Mouse (Mus musculus) kidney, embryonic 16.5 days (tissue): Measurements from ENCODE around the gene Nbr1. TPM values are rescaled to one million over a fixed set of nuclear protein-coding genes. Genes with fewer than 3 reads are reported as not detected.
A peak's percentile ranks its signal among the peaks of the same experiment; 100 is the strongest.

Source experiments
- ATAC-seq: fragments of 200-750 bp; cut with Nextera tagmentation; 2 replicates; pipeline ENCODE4 v1.8.0; 2017; ENCODE audit warnings: moderate TSS enrichment; ENCODE audit not compliant: low FRiP score, low TSS enrichment
- H3K27ac ChIP-seq: fragments of 300-500 bp; sonication (generic); 2 replicates; pipeline ENCODE4 v1.5.1; 2014; ENCODE audit warnings: low read length
- H3K27me3 ChIP-seq: fragments of 300-500 bp; sonication (generic); 2 replicates; pipeline ENCODE4 v1.6.1; 2014; ENCODE audit warnings: low read length, control low read depth, mixed read lengths; ENCODE audit not compliant: insufficient read depth
- H3K36me3 ChIP-seq: fragments of 300-500 bp; sonication (generic); 2 replicates; pipeline ENCODE4 v1.6.1; 2014; ENCODE audit warnings: low read length, control low read depth, mixed read lengths; ENCODE audit not compliant: insufficient read depth
- H3K4me1 ChIP-seq: fragments of 300-500 bp; sonication (generic); 2 replicates; pipeline ENCODE4 v1.6.1; 2014; ENCODE audit warnings: low read length, control low read depth, mixed read lengths; ENCODE audit not compliant: insufficient read depth
- H3K4me2 ChIP-seq: fragments of 300-500 bp; sonication (generic); replicated peaks from 2 replicates; pipeline ENCODE4 v1.6.1; 2014; ENCODE audit warnings: low read depth, low read length
- H3K4me3 ChIP-seq: fragments of 300-500 bp; sonication (generic); 2 replicates; pipeline ENCODE4 v1.5.1; 2014; ENCODE audit warnings: mild to moderate bottlenecking, low read length
- H3K9ac ChIP-seq: fragments of 300-500 bp; sonication (generic); replicated peaks from 2 replicates; pipeline ENCODE4 v1.6.1; 2014; ENCODE audit warnings: low read length
- H3K9me3 ChIP-seq: fragments of 300-500 bp; sonication (generic); 2 replicates; pipeline ENCODE4 v1.6.1; 2016; ENCODE audit warnings: low read length, control low read depth
- WGBS: fragments of 180-500 bp; shearing (Covaris S2); extraction: QIAGEN DNeasy Blood & Tissue Kit; methylation state at CpG from one replicate; pipeline ENCODE4 v1.1.7; 2014; 5-methylcytosine and 5-hydroxymethylcytosine counted together
- polyA plus RNA-seq: library from polyadenylated mRNA; unstranded; fragments of >200 nt; fragmentation: Nextera tagmentation; extraction: Ambion mirVana; gene quantifications from 2 replicates; pipeline ENCODE4 v1.2.1, GENCODE M21; 2015

Nbr1 gene
- polyA plus RNA-seq, 1 experiment from 2014 or later = 84.7 TPM

DNA sequence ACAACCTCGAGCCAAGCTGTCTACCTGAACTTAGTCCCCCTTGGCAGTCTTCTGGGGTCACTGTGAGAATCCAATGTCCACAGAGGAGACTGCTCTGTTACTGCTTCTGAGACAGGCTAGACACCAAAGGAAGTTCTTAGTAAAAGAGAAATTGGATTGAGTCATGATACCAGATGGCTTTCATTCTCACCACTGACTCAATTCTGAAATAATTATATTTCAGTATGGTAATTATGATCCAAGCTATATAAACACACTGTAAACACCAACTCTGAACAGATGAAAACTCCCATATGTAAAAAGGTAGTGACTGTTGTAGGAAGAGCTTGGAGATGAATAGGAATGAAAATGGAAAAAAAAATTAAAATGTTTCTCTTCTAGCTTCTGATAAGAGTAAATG lies 7.8 kb upstream of the Nbr1 start:
- Histone ChIP-seq H3K27ac (no peak overlapping the region), H3K9me3 (no peaks in the 10 kb centered on the region)

DNA sequence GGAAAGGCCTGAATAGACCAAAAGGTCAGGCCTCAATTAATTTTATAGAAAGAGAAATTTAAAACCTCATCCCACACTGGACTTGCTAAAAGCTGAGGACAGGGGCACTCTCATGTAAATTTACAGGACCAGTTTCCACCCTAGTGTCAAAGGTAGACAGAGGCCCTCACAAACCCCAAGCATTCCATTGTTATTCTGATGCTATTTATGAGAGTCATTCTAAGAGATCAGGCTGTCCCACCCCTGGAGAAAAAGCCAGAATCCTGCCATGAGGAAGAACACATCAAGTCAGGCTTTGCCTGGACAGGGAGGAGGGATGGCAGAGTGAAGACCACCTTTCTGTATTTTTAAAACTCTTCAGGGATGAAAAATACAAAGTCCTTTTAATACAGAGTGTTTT lies 3.4 kb upstream of the Nbr1 start:
- peaks cover 14% of the 10 kb centered on the region for H3K4me1 ChIP-seq
- no peak overlapping the region for H3K9ac ChIP-seq
- H3K27me3 ChIP-seq = no peaks in the 10 kb centered on the region
- peaks cover 7% of the 10 kb centered on the region for H3K36me3 ChIP-seq
- H3K4me3 ChIP-seq = no peak overlapping the region
- H3K9me3 ChIP-seq = no peaks in the 10 kb centered on the region
- no peak overlapping the region for H3K27ac ChIP-seq
- no peak for ATAC-seq
- no peak overlapping the region for H3K4me2 ChIP-seq

More for the DNA sequence above, 7.8 kb upstream of the Nbr1 start:
- ATAC-seq = no peak
- Histone ChIP-seq H3K4me2 (no peak overlapping the region), H3K27me3 (no peaks in the 10 kb centered on the region), H3K4me3 (no peak overlapping the region), H3K36me3 (peaks cover 7% of the 10 kb centered on the region), H3K4me1 (no peaks in the 10 kb centered on the region), H3K9ac (no peak overlapping the region)
- WGBS = 83% methylated on average over 1 of the region's 1 CpGs

DNA sequence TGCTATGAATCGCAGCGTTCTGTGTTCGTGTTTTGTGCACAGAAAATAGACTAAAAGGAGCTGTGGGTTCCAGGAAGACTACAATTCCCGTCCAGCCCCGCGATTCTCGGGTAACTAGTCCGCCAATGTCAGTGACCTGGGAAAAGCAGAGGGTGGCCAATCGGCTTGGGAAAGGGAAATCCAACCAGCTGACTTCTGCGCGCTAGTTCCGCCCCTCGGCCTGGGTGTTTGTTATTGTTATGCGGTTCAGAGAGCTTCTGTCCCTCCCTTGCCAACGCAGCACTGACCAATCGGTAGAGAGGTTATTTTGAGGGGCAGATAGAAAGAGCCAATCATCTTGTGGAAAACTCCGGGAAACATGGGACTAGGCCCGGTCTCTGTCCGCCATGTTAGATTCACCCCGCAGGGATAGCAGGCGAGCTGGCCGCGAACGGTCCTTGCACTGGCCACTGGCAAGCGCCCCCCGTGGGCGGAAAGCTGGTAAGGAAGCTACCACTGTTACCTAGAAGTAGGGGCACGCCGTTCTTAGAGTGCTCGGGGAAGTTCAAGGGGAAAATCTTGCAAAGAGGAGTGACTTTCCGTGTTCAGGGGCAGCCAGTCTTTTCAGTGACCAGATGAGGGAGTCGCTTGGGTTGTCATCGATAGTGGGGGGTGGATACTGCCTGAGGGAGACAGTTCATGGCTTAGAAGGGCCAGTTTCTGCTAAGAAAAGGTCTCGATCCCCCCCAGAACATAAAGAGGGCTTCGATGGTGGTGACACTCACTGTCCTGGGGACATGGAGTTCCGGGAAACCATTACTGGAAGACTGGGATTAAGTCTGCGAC lies 739 bp downstream of the Nbr1 start:
- H3K27ac ChIP-seq = peak overlapping the region; percentile 99
- peak overlapping the region; percentile 85 for H3K4me2 ChIP-seq
- peak overlapping the region; percentile 93 for H3K9ac ChIP-seq
- peaks cover 26% of the 10 kb centered on the region for H3K4me1 ChIP-seq
- H3K9me3 ChIP-seq = no peaks in the 10 kb centered on the region
- H3K4me3 ChIP-seq = peak overlapping the region; percentile 96
- under 1% methylated on average over 37 of the region's 37 CpGs for WGBS
- H3K36me3 ChIP-seq = peaks cover 13% of the 10 kb centered on the region
- ATAC-seq = peak; percentile 99
- H3K27me3 ChIP-seq = no peaks in the 10 kb centered on the region

DNA sequence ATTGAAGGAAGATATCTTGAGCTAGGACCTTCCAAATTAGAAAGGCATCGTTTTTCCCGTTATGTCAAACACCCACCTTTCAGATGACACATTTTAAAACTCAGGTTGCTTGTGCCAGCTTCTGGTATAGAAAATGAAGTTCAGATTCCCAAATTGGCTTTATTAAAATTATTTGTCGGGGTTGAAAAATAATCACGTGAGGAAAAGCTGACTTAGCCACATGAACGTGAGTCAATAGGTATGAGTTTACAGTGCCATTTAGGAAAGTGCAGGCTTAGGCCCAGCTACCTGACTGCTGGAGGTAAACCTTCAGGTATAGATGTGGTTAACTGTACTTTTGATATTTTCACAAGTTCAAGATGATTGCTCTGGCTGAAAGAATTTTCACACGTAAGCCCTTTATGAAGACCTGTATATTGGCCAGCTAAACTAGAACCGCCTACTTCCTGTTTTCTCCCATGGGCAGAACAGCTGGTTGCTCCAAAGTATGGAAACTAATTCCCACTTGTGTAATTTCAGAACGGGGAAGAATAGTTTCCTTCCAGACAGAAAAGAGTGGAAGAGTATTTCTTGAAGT lies 1.5 kb downstream of the Nbr1 start:
- ATAC-seq = no peak
- no peaks in the 10 kb centered on the region for H3K27me3 ChIP-seq

DNA sequence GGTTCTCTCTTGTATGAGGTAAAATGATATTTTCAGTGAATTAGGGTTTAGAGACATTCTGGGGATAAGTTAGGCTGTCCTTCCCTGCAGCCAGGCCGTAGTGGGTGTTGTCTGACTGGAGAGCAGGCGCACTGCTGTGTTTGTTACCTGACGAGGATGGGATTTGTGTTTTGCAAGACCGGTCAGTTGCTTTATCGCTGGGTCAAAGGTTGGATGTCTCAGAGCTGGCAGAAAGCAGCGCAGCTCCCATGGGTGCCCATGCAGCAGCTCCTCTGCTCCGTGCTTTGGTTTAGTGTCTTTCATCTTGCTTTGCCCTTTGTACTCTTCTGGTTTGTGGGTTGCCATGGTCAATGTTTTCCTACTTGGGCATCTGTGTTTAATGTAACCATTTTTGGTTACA lies 4.6 kb downstream of the Nbr1 start:
- 87% methylated on average over 7 of the region's 7 CpGs for WGBS
- Histone ChIP-seq H3K36me3 (peaks cover 30% of the 10 kb centered on the region; the same call in 1 of the 2 replicates), H3K9me3 (no peaks in the 10 kb centered on the region), H3K4me1 (peaks cover 13% of the 10 kb centered on the region; the same call in 1 of the 2 replicates), H3K27me3 (no peaks in the 10 kb centered on the region), H3K4me2 (no peak overlapping the region), H3K27ac (no peak overlapping the region), H3K4me3 (no peak overlapping the region), H3K9ac (no peak overlapping the region)
- ATAC-seq = no peak

More for the DNA sequence above, 1.5 kb downstream of the Nbr1 start:
- H3K4me1 ChIP-seq = peaks cover 26% of the 10 kb centered on the region
- peak overlapping the region; percentile 94 for H3K27ac ChIP-seq
- peak overlapping the region; percentile 96 for H3K4me3 ChIP-seq
- H3K36me3 ChIP-seq = peaks cover 14% of the 10 kb centered on the region; the same call in 1 of the 2 replicates
- peak overlapping the region; percentile 85 for H3K4me2 ChIP-seq
- peak overlapping the region; percentile 93 for H3K9ac ChIP-seq
- WGBS = 12% methylated on average over 8 of the region's 8 CpGs
- H3K9me3 ChIP-seq = no peaks in the 10 kb centered on the region

DNA sequence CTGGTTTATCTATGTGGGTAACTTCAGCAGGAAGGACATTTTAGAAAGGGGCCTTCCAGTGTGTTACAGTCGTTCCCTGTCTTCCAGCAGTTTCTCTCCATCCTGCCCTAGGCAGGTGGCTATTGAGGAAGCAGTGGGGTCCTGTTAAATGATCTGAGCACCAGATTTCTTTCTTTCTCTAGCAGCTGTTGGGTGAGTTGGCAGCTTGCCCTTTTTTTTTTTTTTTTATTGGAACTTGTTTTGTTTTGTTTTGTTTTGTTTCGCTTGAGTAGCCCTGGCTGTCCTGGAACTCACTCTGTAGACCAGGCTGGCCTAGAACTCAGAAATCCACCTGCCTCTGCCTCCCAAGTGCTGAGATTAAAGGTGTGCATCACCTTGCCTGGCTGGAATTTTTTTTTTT lies 5.0 kb downstream of the Nbr1 start:
- ATAC-seq = no peak
- Histone ChIP-seq H3K4me1 (peaks cover 13% of the 10 kb centered on the region; the same call in 1 of the 2 replicates), H3K36me3 (peaks cover 30% of the 10 kb centered on the region; the same call in 1 of the 2 replicates), H3K4me2 (no peak overlapping the region), H3K27me3 (no peaks in the 10 kb centered on the region), H3K9me3 (no peaks in the 10 kb centered on the region), H3K4me3 (no peak overlapping the region), H3K27ac (no peak overlapping the region), H3K9ac (no peak overlapping the region)
- WGBS = 78% methylated on average over 2 of the region's 2 CpGs

DNA sequence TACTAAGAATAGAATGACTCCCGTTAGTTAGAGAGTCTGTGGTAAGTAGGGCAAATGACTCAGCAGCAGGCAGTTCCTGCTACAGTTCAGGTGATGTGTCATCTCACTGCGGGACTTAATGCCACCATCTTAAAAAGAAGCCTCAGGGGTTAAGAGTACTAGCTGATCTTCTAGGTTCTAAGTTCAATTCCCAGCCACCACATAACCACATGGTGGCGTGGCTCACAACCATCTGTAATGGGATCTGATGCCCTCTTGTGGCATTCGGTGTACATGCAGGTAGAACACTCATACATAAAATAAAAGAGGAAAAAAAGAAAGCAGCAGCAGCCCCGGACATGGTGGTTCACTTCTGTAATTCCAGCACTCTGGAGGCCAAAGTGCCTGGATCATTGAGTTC lies 10.4 kb downstream of the Nbr1 start:
- 39% methylated on average over 5 of the region's 5 CpGs for WGBS

DNA sequence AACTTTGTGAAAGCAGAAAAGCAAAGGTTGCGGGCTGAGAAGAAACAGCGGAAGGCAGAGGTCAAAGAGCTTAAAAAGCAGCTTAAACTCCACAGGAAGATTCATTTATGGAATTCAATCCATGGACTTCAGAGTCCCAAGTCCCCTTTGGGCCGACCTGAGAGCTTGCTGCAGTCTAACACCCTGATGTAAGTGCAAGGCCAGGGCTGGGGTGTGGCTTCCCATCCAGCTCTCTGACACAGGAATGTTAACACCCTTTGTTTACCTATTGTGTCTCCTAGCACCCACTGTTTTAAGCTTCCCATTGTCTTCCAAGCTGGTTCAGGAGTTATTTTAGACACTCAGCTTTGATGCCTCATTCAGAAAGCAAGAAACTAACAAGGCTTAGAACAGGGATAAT lies 16.5 kb downstream of the Nbr1 start:
- Histone ChIP-seq H3K9me3 (no peaks in the 10 kb centered on the region), H3K27me3 (no peaks in the 10 kb centered on the region), H3K27ac (no peak overlapping the region), H3K9ac (no peak overlapping the region), H3K4me3 (no peak overlapping the region), H3K36me3 (peaks cover 85% of the 10 kb centered on the region), H3K4me2 (no peak overlapping the region), H3K4me1 (no peaks in the 10 kb centered on the region)
- no peak for ATAC-seq
- WGBS = 89% methylated on average over 3 of the region's 3 CpGs

More for the DNA sequence above, 10.4 kb downstream of the Nbr1 start:
- H3K9me3 ChIP-seq = no peaks in the 10 kb centered on the region
- ATAC-seq = no peak
- H3K27me3 ChIP-seq = no peaks in the 10 kb centered on the region
- H3K4me2 ChIP-seq = no peak overlapping the region
- H3K4me1 ChIP-seq = no peaks in the 10 kb centered on the region
- no peak overlapping the region for H3K9ac ChIP-seq
- no peak overlapping the region for H3K4me3 ChIP-seq
- H3K36me3 ChIP-seq = peaks cover 51% of the 10 kb centered on the region
- no peak overlapping the region for H3K27ac ChIP-seq

DNA sequence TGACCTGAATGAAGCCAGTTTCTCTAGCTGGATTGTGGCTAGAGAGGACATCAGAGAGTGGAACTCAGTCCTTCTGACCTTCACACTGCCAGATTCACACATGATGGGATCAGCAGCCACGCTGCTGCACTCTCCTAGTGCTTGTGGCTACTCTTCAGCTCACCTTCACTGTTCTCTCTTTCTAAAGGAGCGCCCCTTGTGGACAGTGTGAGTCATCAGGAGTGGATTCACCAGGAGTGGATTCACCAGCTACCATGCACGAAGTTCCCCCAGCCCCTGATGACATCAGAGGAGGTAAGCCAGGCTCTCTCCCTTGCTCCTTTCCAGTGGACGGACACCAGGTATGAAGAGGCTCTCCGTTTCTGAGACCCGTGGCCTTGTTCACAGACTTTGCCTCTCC lies 24.2 kb downstream of the Nbr1 start:
- Histone ChIP-seq H3K4me2 (no peak overlapping the region), H3K27ac (no peak overlapping the region), H3K9ac (no peak overlapping the region), H3K9me3 (no peaks in the 10 kb centered on the region), H3K36me3 (peaks cover 76% of the 10 kb centered on the region), H3K4me3 (no peak overlapping the region), H3K4me1 (no peaks in the 10 kb centered on the region), H3K27me3 (no peaks in the 10 kb centered on the region)
- WGBS = 73% methylated on average over 6 of the region's 6 CpGs
- ATAC-seq = no peak; the same call in 1 of the 2 replicates
